10 mouse cellular contexts compared by ENCODE assay signal in genomic region chr8:110687726-110688125, GRCm38 (mm10). TPM values are rescaled to one million over a fixed set of nuclear protein-coding genes. Genes with fewer than 3 reads are reported as not detected.
A peak's percentile ranks its signal among the peaks of the same experiment; 100 is the strongest.
DNase-seq lines count a peak whose midpoint lies in the region; ATAC-seq and TF ChIP-seq lines count a peak whose summit lies in the region.
"Had no signal": no experiment of that assay in that cellular context is flagged by ENCODE, and none has a peak within 500 bp of the region (broad histone marks: within the 10 kb centered on the region; RNA-seq: fewer than 3 reads in every experiment).

No protein-coding gene starts in this region.

- peaks cover 2% of the 10 kb centered on the region; the same call in 1 of the 2 replicates for H3K4me1 ChIP-seq in hindbrain, postnatal 0 days (ENCODE audit: insufficient read depth, low read length)
- H3K4me1 ChIP-seq in hindbrain, embryonic 11.5 days (replicated peaks; ENCODE audit: control insufficient read depth, insufficient read depth, low read length), result no peaks in the 10 kb centered on the region
- peaks cover 8% of the 10 kb centered on the region for H3K4me1 ChIP-seq in liver, embryonic 11.5 days (replicated peaks; ENCODE audit: control insufficient read depth, insufficient read depth, low read length)

- no peaks in the 10 kb centered on the region for H3K9me3 ChIP-seq in hindbrain, postnatal 0 days (ENCODE audit: low read length)
- no peaks in the 10 kb centered on the region for H3K9me3 ChIP-seq in hindbrain, embryonic 11.5 days (ENCODE audit: control insufficient read depth, low read length)
- no peaks in the 10 kb centered on the region for H3K9me3 ChIP-seq in liver, embryonic 11.5 days (ENCODE audit: control insufficient read depth, low read length)
- H3K9me3 ChIP-seq: embryonic facial prominence, embryonic 13.5 days; limb, embryonic 12.5 days had no signal

- no peak overlapping the region for H3K4me3 ChIP-seq in hindbrain, postnatal 0 days (ENCODE audit: low read length)
- H3K4me3 ChIP-seq in hindbrain, embryonic 11.5 days (ENCODE audit: low read depth, low read length), result no peak overlapping the region
- H3K4me3 ChIP-seq in liver, embryonic 11.5 days (ENCODE audit: low read depth, low read length), result no peak overlapping the region
- H3K4me3 ChIP-seq: embryonic facial prominence, embryonic 13.5 days; limb, embryonic 12.5 days had no signal

- WGBS in hindbrain, postnatal 0 days, result 65% methylated on average over 5 of the region's 5 CpGs
- 90% methylated on average over 5 of the region's 5 CpGs for WGBS in hindbrain, embryonic 11.5 days
- WGBS in liver, embryonic 11.5 days, result 89% methylated on average over 5 of the region's 5 CpGs

- H3K27ac ChIP-seq in hindbrain, postnatal 0 days, result peak overlapping the region; percentile 65
- no peak overlapping the region for H3K27ac ChIP-seq in hindbrain, embryonic 11.5 days (ENCODE audit: low read depth, low read length)
- H3K27ac ChIP-seq in liver, embryonic 11.5 days (ENCODE audit: low read depth, low read length), result no peak overlapping the region
- H3K27ac ChIP-seq: embryonic facial prominence, embryonic 13.5 days; limb, embryonic 12.5 days had no signal

- TF ChIP-seq CTCF in hindbrain, postnatal 0 days (IDR thresholded peaks at IDR 0.05; ENCODE audit: low read depth), result no peak

- H3K36me3 ChIP-seq in hindbrain, postnatal 0 days (ENCODE audit: insufficient read depth, low read length), result 0 out of 2 replicates have a peak, but pooled peaks cover 3% of the 10 kb centered on the region
- peaks cover 3% of the 10 kb centered on the region; the same call in 1 of the 2 replicates for H3K36me3 ChIP-seq in hindbrain, embryonic 11.5 days (ENCODE audit: control insufficient read depth, insufficient read depth, low read length)
- peaks cover 10% of the 10 kb centered on the region; the same call in 1 of the 2 replicates for H3K36me3 ChIP-seq in liver, embryonic 11.5 days (ENCODE audit: control insufficient read depth, insufficient read depth, low read length)

- no peak overlapping the region for H3K4me2 ChIP-seq in hindbrain, postnatal 0 days (ENCODE audit: low read depth, low read length)
- H3K4me2 ChIP-seq in hindbrain, embryonic 11.5 days (replicated peaks; ENCODE audit: low read depth, low read length), result no peak overlapping the region
- H3K4me2 ChIP-seq in liver, embryonic 11.5 days, result no peak overlapping the region
- H3K4me2 ChIP-seq: embryonic facial prominence, embryonic 13.5 days; limb, embryonic 12.5 days had no signal

- intact Hi-C loops in gastrocnemius, postnatal 36 days (cut with DNase I), result no loop called here

- H3K9ac ChIP-seq in hindbrain, postnatal 0 days (replicated peaks; ENCODE audit: low read length), result no peak overlapping the region
- no peak overlapping the region for H3K9ac ChIP-seq in hindbrain, embryonic 11.5 days (ENCODE audit: low read depth, low read length)
- H3K9ac ChIP-seq in liver, embryonic 11.5 days (ENCODE audit: low read depth, low read length), result no peak overlapping the region
- H3K9ac ChIP-seq: embryonic facial prominence, embryonic 13.5 days; limb, embryonic 12.5 days had no signal

- peak; percentile 91 for ATAC-seq in hindbrain, postnatal 0 days
- no peak for ATAC-seq in hindbrain, embryonic 11.5 days (ENCODE audit: low FRiP score)
- ATAC-seq in liver, embryonic 11.5 days (replicated peaks; ENCODE audit: low FRiP score), result no peak

- H3K27me3 ChIP-seq in hindbrain, postnatal 0 days (ENCODE audit: insufficient read depth, low read length), result no peaks in the 10 kb centered on the region
- H3K27me3 ChIP-seq in hindbrain, embryonic 11.5 days (ENCODE audit: control insufficient read depth, insufficient read depth, low read length), result no peaks in the 10 kb centered on the region
- H3K27me3 ChIP-seq in liver, embryonic 11.5 days (replicated peaks; ENCODE audit: control insufficient read depth, insufficient read depth, low read length), result no peaks in the 10 kb centered on the region
- H3K27me3 ChIP-seq: embryonic facial prominence, embryonic 13.5 days; limb, embryonic 12.5 days had no signal

- peak; percentile 71 for DNase-seq in hindbrain, postnatal 0 days (ENCODE audit: low spot score)
- DNase-seq in hindbrain, embryonic 11.5 days (ENCODE audit: low spot score), result no peak
- peak; percentile 86 for DNase-seq in brain, adult 2 months (ENCODE audit: low read depth, low spot score)
- DNase-seq in gastrocnemius, postnatal 36 days, result peak; percentile 73 to 80
- peak; percentile 76 to 84 for DNase-seq in kidney, postnatal 25 days
- DNase-seq in lung, postnatal 36 days, result peak; percentile 91
- no peak for DNase-seq in liver, embryonic 11.5 days (ENCODE audit: low spot score)
- DNase-seq in thymus, postnatal 36 days, result no peak

RNA-seq across cellular contexts. Expression of gene Mtss1l, which starts 33.5 kb away (rescaled TPM):
- total RNA-seq in hindbrain, postnatal 0 days (2014; rRNA removed), result 76.2 and 81.0 TPM in 2 replicates
- polyA plus RNA-seq in hindbrain, postnatal 0 days (2015; fragmentation: Nextera tagmentation; extraction: Ambion mirVana), result 32.9 TPM in 2 replicates
- polyA plus RNA-seq in hindbrain, embryonic 11.5 days (2014; fragmentation: Nextera tagmentation; extraction: Ambion mirVana), result 10.5 and 10.8 TPM in 2 replicates
- 100 to 1,000 TPM in 1 of 2 experiments, 10 to 100 TPM in 1; 78.8 to 106 TPM for total RNA-seq in gastrocnemius, postnatal 36 days (2021)
- 4.9 and 5.9 TPM in 2 replicates for polyA plus RNA-seq in liver, embryonic 11.5 days (2014; fragmentation: Nextera tagmentation; extraction: Ambion mirVana)

Comparison
In these comparisons a context has a peak if more than half of its experiments do, and no peak if none do; other contexts are left out.
1. DNase-seq: peak in hindbrain, postnatal 0 days (single experiment), brain, adult 2 months (single experiment), gastrocnemius, postnatal 36 days (2 of 2), kidney, postnatal 25 days (2 of 2) and lung, postnatal 36 days (single experiment); none in hindbrain, embryonic 11.5 days (single experiment), liver, embryonic 11.5 days (single experiment) and thymus, postnatal 36 days (0 of 2).